Mouse (Mus musculus) G1E (cell line): ENCODE measurements at regions not wholly inside any gene's neighbourhood (a gene's known extent, or its start where the extent isn't known, plus 50 kb on each side); places are given as distances from the start of the nearest gene placed in this dataset.

ENCODE experiments used
- ATAC-seq: 2 replicates; pipeline ENCODE4 v1.8.0; 2016; ENCODE audit warnings: mild to moderate bottlenecking; ENCODE audit not compliant: insufficient number of reproducible peaks, poor library complexity, low FRiP score, severe bottlenecking; ENCODE audit errors: extremely low read depth
- DNase-seq: peaks from one replicate; pipeline ENCODE4 v3.0.0; 2012; ENCODE audit warnings: low spot score
- H3K27me3 ChIP-seq: 2 replicates; pipeline ENCODE4 v1.6.1; 2012; ENCODE audit warnings: mild to moderate bottlenecking, low read length, inconsistent platforms; ENCODE audit not compliant: insufficient read depth
- H3K36me3 ChIP-seq: replicated peaks from 2 replicates; pipeline ENCODE3; 2012; ENCODE audit warnings: mild to moderate bottlenecking, inconsistent platforms
- H3K4me1 ChIP-seq: 2 replicates; pipeline ENCODE4 v1.6.1; 2012; ENCODE audit warnings: low read depth, low read length, inconsistent platforms, mixed read lengths; ENCODE audit not compliant: insufficient read depth
- H3K4me3 ChIP-seq: 2 replicates; pipeline ENCODE4 v1.5.1; 2012; ENCODE audit warnings: low read depth, mild to moderate bottlenecking, inconsistent platforms, low read length, moderate library complexity, mixed read lengths
- H3K9me3 ChIP-seq: replicated peaks from 2 replicates; pipeline ENCODE4 v1.6.1; 2012; ENCODE audit warnings: inconsistent platforms
- CTCF ChIP-seq: IDR thresholded peaks from 2 replicates; pipeline ENCODE4 v1.5.1; 2012; ENCODE audit warnings: low read depth, low read length, inconsistent platforms, mixed read lengths
- GATA1 ChIP-seq: IDR thresholded peaks from 2 replicates; pipeline ENCODE4 v1.6.1; 2012; ENCODE audit warnings: borderline replicate concordance, low read length, inconsistent platforms, mixed read lengths
- GATA2 ChIP-seq: IDR thresholded peaks from 2 replicates; pipeline ENCODE4 v1.6.1; 2012; ENCODE audit warnings: low read depth, low read length, inconsistent platforms, borderline replicate concordance
- POLR2AphosphoS5 ChIP-seq: IDR thresholded peaks from 2 replicates; pipeline ENCODE4 v1.6.1; 2012; ENCODE audit warnings: low read depth, low read length, inconsistent platforms; ENCODE audit not compliant: insufficient replicate concordance
- TAL1 ChIP-seq: conservative IDR thresholded peaks from 2 replicates; pipeline ENCODE4 v1.6.1; 2012; ENCODE audit warnings: low read depth, low read length, inconsistent platforms, mixed read lengths

DNA sequence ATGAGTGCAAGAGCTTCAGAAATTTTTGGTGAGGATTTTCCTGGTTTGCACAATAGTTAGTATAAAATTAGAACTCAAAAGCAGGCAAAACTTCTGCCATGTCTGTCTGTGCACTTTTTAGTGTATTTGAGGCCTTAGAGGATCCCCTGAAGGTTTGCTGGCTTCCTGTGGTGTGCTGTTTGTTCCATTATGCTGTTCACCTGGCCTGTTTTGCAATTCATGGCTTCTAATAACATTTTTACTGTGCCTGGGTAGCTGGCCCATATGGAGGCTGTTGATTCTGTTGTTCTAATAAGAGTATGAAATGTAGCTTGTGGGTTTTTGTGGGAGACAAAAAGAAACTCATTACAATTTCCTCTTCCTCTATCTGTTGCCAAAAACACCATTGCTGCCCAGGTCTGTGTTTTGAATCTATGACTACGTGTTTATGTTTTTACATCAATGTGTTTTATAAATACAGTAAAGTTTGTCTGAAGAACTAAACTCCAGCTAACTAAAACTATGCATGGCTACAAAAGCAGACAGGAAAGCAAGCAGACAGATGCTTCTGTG lies 182.6 kb downstream of the Ube2e3 start:
- H3K9me3 ChIP-seq = no peaks in the 10 kb centered on the region
- peaks cover 9% of the 10 kb centered on the region for H3K4me1 ChIP-seq
- TF ChIP-seq GATA2 (no peak), POLR2AphosphoS5 (no peak), TAL1 (no peak), GATA1 (no peak), CTCF (no peak)
- no peaks in the 10 kb centered on the region for H3K36me3 ChIP-seq
- ATAC-seq = no peak
- no peak overlapping the region for H3K4me3 ChIP-seq
- DNase-seq = no peak
- H3K27me3 ChIP-seq = no peaks in the 10 kb centered on the region

DNA sequence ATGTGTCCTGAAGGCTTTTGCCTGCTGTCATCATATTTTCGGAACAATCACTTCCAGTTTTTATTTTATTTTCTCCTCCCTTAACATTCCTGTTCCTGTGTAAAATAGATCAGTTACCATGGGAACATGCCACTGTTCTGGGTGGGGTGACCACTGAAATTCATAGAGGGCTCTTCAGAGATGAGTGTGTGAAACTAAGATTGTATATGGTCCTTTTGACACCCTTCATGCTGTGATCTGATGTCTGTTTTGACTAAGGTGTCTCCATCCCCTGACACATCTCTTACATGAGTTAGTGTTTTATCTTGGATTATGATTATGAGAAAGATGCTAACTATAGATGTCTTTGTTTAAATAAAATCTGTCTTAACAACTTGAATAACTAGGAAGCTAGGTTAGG lies 184.3 kb downstream of the Ube2e3 start:
- Histone ChIP-seq H3K4me1 (0 out of 2 replicates have a peak, but pooled peaks cover 6% of the 10 kb centered on the region), H3K36me3 (no peaks in the 10 kb centered on the region), H3K9me3 (no peaks in the 10 kb centered on the region), H3K27me3 (no peaks in the 10 kb centered on the region), H3K4me3 (no peak overlapping the region)
- DNase-seq (no peak), ATAC-seq (no peak)
- TF ChIP-seq GATA1 = no peak
- no peak for TF ChIP-seq TAL1
- no peak for TF ChIP-seq CTCF
- no peak for TF ChIP-seq GATA2
- no peak for TF ChIP-seq POLR2AphosphoS5

DNA sequence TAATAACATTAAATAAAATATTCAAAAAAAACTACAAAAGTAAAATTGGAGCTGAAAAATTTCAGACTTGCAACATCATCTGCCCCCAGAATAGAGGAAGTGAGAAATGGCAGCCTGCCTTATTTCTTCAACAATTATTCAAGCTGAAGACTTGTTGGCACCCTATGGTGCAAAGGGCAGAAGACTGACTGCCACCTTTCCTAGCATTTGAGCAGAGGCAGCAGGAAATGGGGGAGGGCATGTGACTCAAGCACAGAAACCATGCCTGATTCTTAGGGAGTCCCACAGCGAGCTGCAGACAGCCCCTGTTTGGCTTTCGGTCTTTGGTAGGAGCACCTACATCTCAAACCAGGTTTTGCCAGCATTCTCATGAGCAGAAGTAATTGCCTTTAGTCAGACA lies 188.2 kb downstream of the Ube2e3 start:
- no peak for ATAC-seq
- no peak overlapping the region for H3K4me3 ChIP-seq
- no peak for DNase-seq
- no peaks in the 10 kb centered on the region for H3K36me3 ChIP-seq
- peaks cover 13% of the 10 kb centered on the region for H3K4me1 ChIP-seq
- H3K9me3 ChIP-seq = no peaks in the 10 kb centered on the region
- H3K27me3 ChIP-seq = no peaks in the 10 kb centered on the region
- TF ChIP-seq POLR2AphosphoS5 = no peak
- no peak for TF ChIP-seq GATA1
- TF ChIP-seq GATA2 = no peak
- TF ChIP-seq TAL1 = no peak
- no peak for TF ChIP-seq CTCF

DNA sequence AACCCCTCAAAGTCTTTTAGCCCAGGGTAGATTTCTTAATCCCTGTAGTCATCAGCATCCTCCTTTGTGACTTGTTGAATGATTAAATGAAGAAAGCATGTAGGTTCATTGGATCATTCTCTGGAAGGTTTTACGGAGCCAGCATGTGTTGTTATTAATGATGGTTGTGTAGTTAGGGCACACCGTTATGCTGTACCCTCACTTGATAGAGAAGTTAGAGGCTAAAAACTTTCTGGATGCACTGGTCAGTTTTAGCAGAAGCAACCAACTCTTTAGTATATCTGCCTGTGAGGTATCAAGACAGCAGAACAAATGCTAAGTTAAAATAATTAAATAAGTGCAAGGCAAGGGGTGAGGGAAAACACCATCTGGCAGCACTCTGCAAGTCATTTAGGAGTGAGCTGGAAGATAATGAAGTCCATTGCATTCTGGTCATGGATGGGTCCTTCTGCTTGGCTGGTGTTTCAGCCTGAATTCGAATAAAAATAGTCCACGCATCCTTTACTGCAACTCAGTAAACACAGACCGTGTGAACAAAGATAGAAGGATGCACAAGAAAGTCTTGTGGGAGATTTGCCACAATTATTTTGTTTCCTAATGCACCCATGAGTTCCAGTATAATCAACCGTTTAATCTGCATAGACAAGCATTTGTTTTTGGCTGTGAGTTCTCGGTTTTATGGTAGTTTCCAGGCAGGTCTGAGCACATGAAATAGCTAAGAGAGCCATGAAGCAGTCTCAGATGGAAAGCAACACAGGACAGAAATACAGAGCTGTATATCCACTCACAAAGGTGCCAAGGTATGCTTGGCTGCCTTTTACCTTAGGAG lies 191.4 kb downstream of the Ube2e3 start:
- TF ChIP-seq GATA1 (no peak), CTCF (no peak), GATA2 (no peak), POLR2AphosphoS5 (no peak), TAL1 (no peak)
- peaks cover 13% of the 10 kb centered on the region for H3K4me1 ChIP-seq
- no peak overlapping the region for H3K4me3 ChIP-seq
- no peaks in the 10 kb centered on the region for H3K9me3 ChIP-seq
- no peak for ATAC-seq
- no peaks in the 10 kb centered on the region for H3K27me3 ChIP-seq
- no peak for DNase-seq
- H3K36me3 ChIP-seq = no peaks in the 10 kb centered on the region

DNA sequence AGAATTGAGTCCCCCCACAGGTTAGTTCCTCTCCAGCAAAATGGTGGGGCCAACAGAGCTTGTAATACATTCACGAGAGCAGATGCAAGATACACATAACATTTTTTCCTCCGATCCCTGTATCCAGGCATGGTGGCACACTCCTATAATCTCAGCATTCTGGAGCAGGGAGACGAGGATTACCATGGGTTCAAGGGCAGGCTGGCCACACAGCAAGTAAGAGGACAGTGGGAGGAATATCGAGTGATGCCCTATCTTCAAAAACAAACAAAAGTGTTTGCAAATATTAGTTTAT lies 192.0 kb downstream of the Ube2e3 start:
- no peak overlapping the region for H3K4me3 ChIP-seq
- ATAC-seq (no peak), DNase-seq (no peak)
- no peaks in the 10 kb centered on the region for H3K9me3 ChIP-seq
- H3K27me3 ChIP-seq = no peaks in the 10 kb centered on the region
- peaks cover 13% of the 10 kb centered on the region for H3K4me1 ChIP-seq
- no peak for TF ChIP-seq TAL1
- no peak for TF ChIP-seq GATA1
- no peak for TF ChIP-seq GATA2
- no peak for TF ChIP-seq CTCF
- TF ChIP-seq POLR2AphosphoS5 = no peak
- no peaks in the 10 kb centered on the region for H3K36me3 ChIP-seq

DNA sequence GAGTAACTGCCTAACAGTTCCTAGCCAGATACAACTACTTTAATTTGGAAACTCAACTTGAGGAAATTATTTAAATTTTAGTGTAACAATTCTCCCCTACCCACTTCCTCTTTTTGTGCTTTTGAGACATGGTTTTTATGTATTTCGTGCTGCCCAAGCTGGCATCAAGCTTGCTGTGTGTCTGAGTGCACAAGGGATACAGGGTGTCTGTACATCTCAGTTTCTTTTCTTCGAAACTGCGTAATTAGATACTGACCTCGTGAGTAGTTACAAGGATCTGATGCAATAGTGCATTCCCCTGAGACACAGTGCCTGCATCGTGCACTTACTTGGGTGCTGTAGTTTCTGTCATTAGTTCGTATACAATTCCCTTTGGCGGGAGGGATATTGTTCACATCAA lies 192.4 kb downstream of the Ube2e3 start:
- H3K4me3 ChIP-seq = no peak overlapping the region
- no peak for TF ChIP-seq GATA2
- no peak for TF ChIP-seq POLR2AphosphoS5
- no peak for TF ChIP-seq GATA1
- H3K27me3 ChIP-seq = no peaks in the 10 kb centered on the region
- no peak for DNase-seq
- peaks cover 15% of the 10 kb centered on the region for H3K4me1 ChIP-seq
- H3K9me3 ChIP-seq = no peaks in the 10 kb centered on the region
- H3K36me3 ChIP-seq = no peaks in the 10 kb centered on the region
- no peak for ATAC-seq
